Mouse (Mus musculus) CD4-positive, CD25-positive, alpha-beta regulatory T cell, adult 9 weeks (primary cell): ENCODE results near the gene Wfdc1. TPM values are rescaled to one million over a fixed set of nuclear protein-coding genes. Genes with fewer than 3 reads are reported as not detected.

Experiments used
- polyA plus RNA-seq: library from polyadenylated mRNA; unstranded; fragments of 100-300 nt; shearing (Covaris generic); gene quantifications from one replicate; pipeline ENCODE4 v1.2.1, GENCODE M21; 2017

Gene Wfdc1
- polyA plus RNA-seq, result not detected

GRCm38 (mm10) chr8:119666219-119666951 is at the start of gene Wfdc1:
TSS of gene Wfdc1 (plus strand) at chr8:119666365.

GRCm38 (mm10) chr8:119635378-119635777 is 30.8 kb upstream of the Wfdc1 start, which contains the start of gene Kcng4:
TSS of gene Kcng4 (minus strand) at chr8:119635680.

GRCm38 (mm10) chr8:119699549-119700134 is 33.5 kb downstream of the Wfdc1 start, which contains the start of gene Atp2c2:
TSS of gene Atp2c2 (plus strand) at chr8:119700009.

Other genes with a start within 250 kb of the Wfdc1 start
- gene Osgin1, start 232.2 kb upstream of the Wfdc1 start, polyA plus RNA-seq, result 28.2 TPM
- not detected for gene Necab2, start 219.6 kb upstream of the Wfdc1 start, polyA plus RNA-seq
- gene Slc38a8, start 164.7 kb upstream of the Wfdc1 start, polyA plus RNA-seq, result 0.10 TPM
- gene Mbtps1, start 107.6 kb upstream of the Wfdc1 start, polyA plus RNA-seq, result 114 TPM
- 93.8 TPM for gene Hsdl1, start 91.2 kb upstream of the Wfdc1 start, polyA plus RNA-seq
- not detected for gene Dnaaf1, start 91.1 kb upstream of the Wfdc1 start, polyA plus RNA-seq
- 46.0 TPM for gene Taf1c, start 61.1 kb upstream of the Wfdc1 start, polyA plus RNA-seq
- not detected for gene Adad2, start 53.6 kb upstream of the Wfdc1 start, polyA plus RNA-seq
- gene Kcng4, start 30.7 kb upstream of the Wfdc1 start, polyA plus RNA-seq, result not detected
- not detected for gene Atp2c2, start 33.6 kb downstream of the Wfdc1 start, polyA plus RNA-seq
- gene Tldc1, start 112.1 kb downstream of the Wfdc1 start, polyA plus RNA-seq, result 12.8 TPM
- 343 TPM for gene Cotl1, start 174.2 kb downstream of the Wfdc1 start, polyA plus RNA-seq
- 9.1 TPM for gene Klhl36, start 195.9 kb downstream of the Wfdc1 start, polyA plus RNA-seq
- gene Usp10, start 244.0 kb downstream of the Wfdc1 start, polyA plus RNA-seq, result 112 TPM
- gene Gm20388, start 244.5 kb downstream of the Wfdc1 start, polyA plus RNA-seq, result 10.1 TPM